Mouse (Mus musculus) gastrocnemius, adult 2 months (tissue): ENCODE measurements around the gene Gm3055. TPM values are rescaled to one million over a fixed set of nuclear protein-coding genes. Genes with fewer than 3 reads are reported as not detected.
A peak's percentile ranks its signal among the peaks of the same experiment; 100 is the strongest.
"Not testable (repeated sequence)": the region's sequence is repeated elsewhere in the genome, so short reads cannot be mapped to it uniquely, and the experiment has no call there.

Experiments used
- DNase-seq: peaks from one replicate; pipeline ENCODE4 v3.0.0; 2022
- H3K27ac ChIP-seq: fragments of 200-600 bp; 2 replicates; pipeline ENCODE4 v1.8.1; 2022; ENCODE audit warnings: mild to moderate bottlenecking
- H3K4me3 ChIP-seq: fragments of 200-600 bp; 2 replicates; pipeline ENCODE4 v1.8.1; 2022; ENCODE audit warnings: mild to moderate bottlenecking, moderate library complexity
- intact Hi-C: fragments of 180-260 bp; cut with DNase I; formaldehyde crosslinking; loops from one replicate; pipeline ENCODE4 v1.15.1; 2025
- long read RNA-seq, 2 experiments: library from polyadenylated mRNA; stranded (forward); transcript quantifications; one replicate each; pipeline ENCODE4 v2.0.0; 2021
- total RNA-seq, 2 experiments: library from RNA; stranded (reverse); gene quantifications; 2 replicates each; pipeline ENCODE4 v1.2.3; 2021

Gm3055 gene
- total RNA-seq: 1 to 10 TPM in 1 of 2 experiments, under 1 TPM in 1; 0.61 to 1.7 TPM
- long read RNA-seq, experiment 1, partial matches to known transcripts: 0 of 1 reads
- long read RNA-seq, experiment 1, other reads (novel, unspliced or antisense): 0 of 1 reads
- long read RNA-seq, experiment 2: 0 reads

GRCm38 (mm10) chr10:81770506-81771403 lies at the start of gene Gm3055:
Gm3055 (minus strand) TSS chr10:81771161.
- DNase-seq, H3K4me3 ChIP-seq, H3K27ac ChIP-seq, intact Hi-C loops: not testable (repeated sequence)

GRCm38 (mm10) chr10:81811899-81812298 lies 40.9 kb upstream of the Gm3055 start, which contains the start of gene Gm4767:
Gm4767 (plus strand) TSS chr10:81812186.
- DNase-seq: peak; percentile 12
- H3K4me3 ChIP-seq, H3K27ac ChIP-seq, intact Hi-C loops: not testable (repeated sequence)

GRCm38 (mm10) chr10:81771404-81771777 lies 430 bp upstream of the Gm3055 start:
- intact Hi-C loops, H3K27ac ChIP-seq, H3K4me3 ChIP-seq, DNase-seq: not testable (repeated sequence)

- DNase-seq, H3K4me3 ChIP-seq, intact Hi-C loops, H3K27ac ChIP-seq: not testable (repeated sequence)
Observed at GRCm38 (mm10) chr10:81704531-81705301, 66.2 kb downstream of the Gm3055 start, which contains the start of gene Zfp433. Zfp433 (plus strand) TSS chr10:81704825.

Other genes starting within 250 kb of the Gm3055 start
- under 1 TPM; 0.26 to 0.53 TPM for gene Gna15, start 246.9 kb downstream of the Gm3055 start, total RNA-seq
- gene Gna11, start 226.0 kb downstream of the Gm3055 start, total RNA-seq: 10 to 100 TPM; 25.7 to 30.3 TPM
- 100 to 1,000 TPM; 847 to 871 TPM for gene Aes, start 211.7 kb downstream of the Gm3055 start, total RNA-seq
- 1 to 10 TPM; 5.6 to 7.3 TPM for gene Tle2, start 196.6 kb downstream of the Gm3055 start, total RNA-seq
- gene Tle6, start 170.1 kb downstream of the Gm3055 start, total RNA-seq: 1 to 10 TPM; 5.6 to 6.7 TPM
- 1 to 10 TPM; 2.5 to 3.9 TPM for gene BC025920, start 164.9 kb downstream of the Gm3055 start, total RNA-seq
- 1 to 10 TPM; 4.7 to 5.6 TPM for gene Sirt6, start 143.4 kb downstream of the Gm3055 start, total RNA-seq
- gene Ankrd24, start 142.6 kb downstream of the Gm3055 start, total RNA-seq: 10 to 100 TPM in 1 of 2 experiments, 1 to 10 TPM in 1; 6.8 to 10.5 TPM
- 1 to 10 TPM; 1.8 TPM for gene Gm10778, start 122.1 kb downstream of the Gm3055 start, total RNA-seq
- 1 to 10 TPM; 3.9 to 5.7 TPM for gene Zfp433, start 66.3 kb downstream of the Gm3055 start, total RNA-seq
- gene Gm4767, start 41.0 kb upstream of the Gm3055 start, total RNA-seq: 1 to 10 TPM in 1 of 2 experiments, under 1 TPM in 1; 0.89 to 1.0 TPM
- 1 to 10 TPM; 2.0 to 2.9 TPM for gene Gm32687, start 92.8 kb upstream of the Gm3055 start, total RNA-seq
- gene Zfp781, start 159.3 kb upstream of the Gm3055 start, total RNA-seq: under 1 TPM; 0.33 to 0.53 TPM